Mouse (Mus musculus) lung, adult 2 months (tissue): Measurements from ENCODE around the gene Tnp2. TPM values are rescaled to one million over a fixed set of nuclear protein-coding genes. Genes with fewer than 3 reads are reported as not detected.
"Not testable (repeated sequence)": the region's sequence is repeated elsewhere in the genome, so short reads cannot be mapped to it uniquely, and the experiment has no call there.

Experiments
- DNase-seq: peaks from one replicate; pipeline ENCODE4 v3.0.0; 2022
- H3K4me1 ChIP-seq: fragments of 200-500 bp; 2 replicates; pipeline ENCODE4 v1.6.1; 2011; ENCODE audit warnings: low read length; ENCODE audit not compliant: control insufficient read depth, insufficient read depth
- H3K4me3 ChIP-seq: fragments of 200-500 bp; replicated peaks from 2 replicates; pipeline ENCODE3; 2011; ENCODE audit warnings: low read depth, mild to moderate bottlenecking, control low read depth, low read length; ENCODE audit errors: extremely low read depth
- CTCF ChIP-seq: fragments of 200-500 bp; IDR thresholded peaks from 2 replicates; pipeline ENCODE4 v1.5.1; 2011; ENCODE audit warnings: mild to moderate bottlenecking, low read length, control low read depth; ENCODE audit not compliant: insufficient read depth
- POLR2A ChIP-seq: fragments of 200-500 bp; IDR thresholded peaks from 2 replicates; pipeline ENCODE4 v1.6.1; 2011; ENCODE audit warnings: low read depth, mild to moderate bottlenecking, control low read depth, low read length, borderline replicate concordance; ENCODE audit errors: extremely low read depth
- WGBS: fragments of 180-500 bp; shearing (Covaris S2); methylation state at CpG from one replicate; pipeline ENCODE4 v1.1.7; 2018; 5-methylcytosine and 5-hydroxymethylcytosine counted together
- polyA plus RNA-seq: library from polyadenylated mRNA; depleted of rRNA; stranded (reverse); fragments of >200 nt; gene quantifications from 2 replicates; pipeline ENCODE4 v1.2.3, GENCODE M21; 2012

Gene Tnp2
- polyA plus RNA-seq, 1 experiment: 0.82 TPM

DNA sequence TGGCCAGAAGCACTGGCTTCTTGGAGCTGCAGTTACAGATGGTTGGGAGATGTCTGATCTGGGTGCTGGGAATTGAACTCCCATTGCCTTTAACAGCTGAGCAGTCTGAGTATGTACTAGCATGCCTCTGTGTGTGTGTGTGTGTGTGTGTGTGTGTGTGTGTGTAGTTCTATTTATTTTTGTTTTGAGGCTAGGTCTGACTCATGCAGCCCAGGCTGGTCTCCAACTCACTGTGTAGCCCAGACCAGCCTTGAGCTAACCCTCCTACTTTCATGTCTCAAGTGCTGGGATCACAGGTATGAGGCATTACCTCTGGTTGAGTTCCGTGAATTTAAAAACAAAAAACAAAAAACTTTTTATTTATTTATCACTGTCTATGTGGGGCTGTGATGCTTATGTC, 36.1 kb upstream of the Tnp2 start:
- no peak for TF ChIP-seq POLR2A
- TF ChIP-seq CTCF: no peak
- no peaks in the 10 kb centered on the region for H3K4me1 ChIP-seq
- WGBS: 79% methylated on average over 1 of the region's 1 CpGs
- DNase-seq: no peak
- no peak overlapping the region for H3K4me3 ChIP-seq

DNA sequence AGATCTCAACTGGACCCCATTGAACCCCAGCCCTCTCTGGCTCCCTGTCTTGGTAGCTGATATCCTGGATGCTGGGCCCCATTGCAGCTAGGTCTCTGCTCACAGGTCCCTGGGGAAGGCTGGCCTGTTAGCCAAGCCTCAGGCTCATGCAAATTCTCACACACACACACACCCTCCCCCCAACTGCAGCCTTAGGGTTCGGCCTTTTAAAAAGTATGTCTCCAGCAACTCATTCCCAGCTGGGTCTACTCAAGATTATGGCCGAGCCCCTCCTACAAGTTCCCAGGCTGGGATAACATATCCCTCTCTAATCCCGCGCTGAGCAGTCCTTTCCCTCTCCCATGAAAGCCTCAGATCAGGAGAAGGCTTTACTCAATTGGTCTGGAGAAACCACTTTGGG, 32.9 kb upstream of the Tnp2 start:
- Histone ChIP-seq H3K4me1 (no peaks in the 10 kb centered on the region), H3K4me3 (no peak overlapping the region)
- 80% methylated on average over 4 of the region's 4 CpGs for whole genome bisulfite sequencing
- no peak for DNase-seq
- TF ChIP-seq POLR2A (no peak), CTCF (no peak)

DNA sequence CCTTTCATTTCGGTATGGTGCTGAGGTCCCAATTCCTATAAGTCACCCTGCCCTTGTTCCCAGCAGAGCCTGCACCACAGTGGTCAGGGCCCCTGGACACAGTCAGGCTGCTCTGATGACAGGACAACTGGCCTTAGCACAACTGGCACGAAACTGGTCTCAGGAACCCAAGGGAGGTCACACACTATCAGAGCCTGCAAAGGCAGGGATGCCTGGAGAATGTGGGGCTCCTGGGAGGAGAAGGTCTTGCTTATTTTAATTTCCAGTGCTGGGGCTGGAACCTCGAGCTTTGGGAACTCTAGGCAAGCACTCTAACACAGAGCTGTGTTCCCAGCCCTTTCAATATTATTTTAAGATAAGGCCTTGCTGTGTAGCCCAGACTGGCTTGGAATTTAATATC, 31.5 kb upstream of the Tnp2 start:
- H3K4me3 ChIP-seq: no peak overlapping the region
- DNase-seq: no peak
- TF ChIP-seq POLR2A (no peak), CTCF (no peak)
- no peaks in the 10 kb centered on the region for H3K4me1 ChIP-seq
- 69% methylated on average over 3 of the region's 3 CpGs for WGBS

DNA sequence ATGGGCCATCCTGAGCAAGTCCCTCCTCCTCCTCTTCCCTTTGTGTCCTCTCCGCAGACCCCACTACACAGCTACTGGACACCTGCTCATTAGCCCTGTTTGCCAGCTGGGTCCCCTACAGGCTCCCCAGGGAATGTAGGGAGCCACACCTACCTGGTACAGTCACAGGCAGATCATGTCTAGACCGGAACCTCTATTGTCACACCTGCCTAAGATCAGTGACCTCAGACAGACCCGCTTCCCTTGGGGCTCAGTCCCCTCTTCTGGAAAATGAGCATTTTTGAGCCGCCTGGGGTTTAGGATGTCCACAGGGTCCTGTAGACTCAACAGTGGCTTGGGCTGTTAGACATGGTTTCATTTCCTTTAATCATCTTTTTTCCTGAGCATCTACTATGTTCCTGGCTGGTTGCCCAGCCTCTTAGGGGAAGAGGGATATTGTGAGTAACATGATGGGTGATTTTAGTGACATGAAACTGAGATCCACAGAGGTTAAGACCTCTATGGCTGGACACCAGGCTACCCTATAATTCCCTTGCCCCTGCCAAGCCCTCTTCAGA, 30.2 kb upstream of the Tnp2 start:
- no peak overlapping the region for H3K4me3 ChIP-seq
- WGBS: 75% methylated on average over 4 of the region's 4 CpGs
- 0 out of 2 replicates have a peak, but pooled peaks cover 2% of the 10 kb centered on the region for H3K4me1 ChIP-seq
- no peak for DNase-seq
- TF ChIP-seq CTCF (no peak), POLR2A (no peak)

DNA sequence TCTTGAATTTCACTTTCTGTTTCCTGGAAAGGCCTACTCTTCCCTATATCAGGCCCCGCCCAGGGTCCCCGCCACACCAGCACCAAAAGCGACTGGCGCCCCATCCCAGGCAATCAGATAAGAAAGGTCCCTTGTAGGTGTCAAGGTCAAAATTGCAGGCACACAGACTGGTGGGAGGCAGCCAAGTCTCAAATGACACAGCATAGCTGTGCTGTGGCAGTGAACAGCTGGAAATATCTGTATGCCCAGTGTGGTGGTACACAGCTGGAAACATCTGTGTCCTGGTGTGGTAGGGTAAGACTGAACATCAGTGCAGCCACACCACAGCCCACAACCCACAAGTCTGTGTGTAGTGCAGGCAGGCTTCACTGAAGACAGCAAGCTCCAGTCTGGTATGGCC, 26.4 kb upstream of the Tnp2 start:
- Histone ChIP-seq H3K4me3 (no peak overlapping the region), H3K4me1 (0 out of 2 replicates have a peak, but pooled peaks cover 2% of the 10 kb centered on the region)
- 58% methylated on average over 4 of the region's 4 CpGs for WGBS
- DNase-seq: no peak
- TF ChIP-seq CTCF: no peak
- TF ChIP-seq POLR2A: no peak

DNA sequence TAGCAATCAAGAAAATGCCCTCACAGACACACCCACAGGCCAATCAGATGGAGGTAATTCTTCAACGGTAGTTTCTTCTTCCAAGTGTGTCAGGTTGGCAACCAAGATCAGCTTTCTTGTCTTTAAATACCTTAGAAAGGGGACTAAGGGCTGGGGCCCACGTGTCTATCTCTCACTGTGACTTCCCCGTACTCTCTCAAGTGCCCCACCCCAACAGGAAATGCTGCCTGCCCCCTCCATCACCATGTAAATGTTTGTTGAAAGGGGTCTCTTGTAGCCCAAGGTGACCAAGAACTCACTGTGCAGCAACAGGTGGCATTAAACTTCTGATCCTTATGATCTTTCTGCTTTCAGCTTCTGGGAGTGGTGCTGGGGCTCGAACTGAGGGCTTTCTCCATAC, 25.3 kb upstream of the Tnp2 start:
- DNase-seq: no peak
- TF ChIP-seq POLR2A (no peak), CTCF (no peak)
- H3K4me1 ChIP-seq: 0 out of 2 replicates have a peak, but pooled peaks cover 2% of the 10 kb centered on the region
- no peak overlapping the region for H3K4me3 ChIP-seq
- 76% methylated on average over 4 of the region's 4 CpGs for WGBS

DNA sequence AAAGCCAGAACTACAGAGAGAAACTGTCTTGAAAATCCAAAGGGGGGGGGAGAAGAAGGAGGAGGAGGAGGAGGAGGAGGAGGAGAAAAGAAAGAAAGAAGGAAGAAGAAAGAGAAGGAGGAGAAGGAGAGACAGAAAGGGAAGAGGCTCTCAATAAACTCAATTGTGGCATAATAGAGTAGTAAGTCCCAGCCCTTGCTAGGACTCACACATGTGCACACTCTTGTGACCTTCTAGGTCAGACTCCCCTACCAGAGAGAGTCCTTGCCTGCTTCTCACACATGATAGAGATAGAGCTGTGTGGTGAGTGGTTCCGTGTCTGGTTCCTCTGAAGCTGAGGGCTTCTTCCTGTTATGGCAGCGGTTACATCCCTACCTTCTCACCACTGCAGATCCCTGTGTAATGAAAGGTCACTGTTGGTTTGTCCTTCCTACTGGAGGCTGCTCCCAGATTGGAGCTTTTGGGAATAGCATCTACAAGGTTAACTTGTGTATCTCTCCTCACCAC, 24.5 kb upstream of the Tnp2 start, which contains the start of gene Gm11172:
Gene Gm11172 (plus strand): TSS at position 51 of the 507 bp plus-strand sequence.
- no peak within 1 kb of the TSS for H3K4me3 ChIP-seq
- H3K4me1 ChIP-seq: 0 out of 2 replicates have a peak, but pooled peaks cover 2% of the 10 kb centered on the region
- TF ChIP-seq POLR2A (no peak), CTCF (no peak)
- DNase-seq: no peak
- 80% methylated on average over 2 of the region's 2 CpGs for WGBS

DNA sequence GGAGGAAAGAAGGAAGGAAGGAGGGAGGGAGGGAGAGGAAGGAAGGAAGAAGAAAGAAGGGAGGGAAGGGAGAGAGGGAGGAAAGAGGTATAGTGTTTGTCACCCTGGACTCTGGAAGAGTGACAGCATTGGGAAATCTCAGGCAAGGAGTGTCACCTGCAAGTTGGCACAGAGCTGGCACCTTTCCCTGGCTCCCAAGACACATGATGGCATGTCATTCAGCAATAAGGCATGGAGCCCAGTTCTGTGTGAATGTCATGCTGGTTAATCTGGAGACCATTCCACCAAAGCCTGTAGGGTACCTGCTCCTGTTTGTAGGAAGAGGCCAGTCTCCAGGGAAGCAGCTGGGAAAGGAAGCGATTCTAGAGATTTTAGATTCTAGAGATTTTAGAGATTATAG, 21.9 kb upstream of the Tnp2 start:
- whole genome bisulfite sequencing: 84% methylated on average over 1 of the region's 1 CpGs
- DNase-seq: no peak

DNA sequence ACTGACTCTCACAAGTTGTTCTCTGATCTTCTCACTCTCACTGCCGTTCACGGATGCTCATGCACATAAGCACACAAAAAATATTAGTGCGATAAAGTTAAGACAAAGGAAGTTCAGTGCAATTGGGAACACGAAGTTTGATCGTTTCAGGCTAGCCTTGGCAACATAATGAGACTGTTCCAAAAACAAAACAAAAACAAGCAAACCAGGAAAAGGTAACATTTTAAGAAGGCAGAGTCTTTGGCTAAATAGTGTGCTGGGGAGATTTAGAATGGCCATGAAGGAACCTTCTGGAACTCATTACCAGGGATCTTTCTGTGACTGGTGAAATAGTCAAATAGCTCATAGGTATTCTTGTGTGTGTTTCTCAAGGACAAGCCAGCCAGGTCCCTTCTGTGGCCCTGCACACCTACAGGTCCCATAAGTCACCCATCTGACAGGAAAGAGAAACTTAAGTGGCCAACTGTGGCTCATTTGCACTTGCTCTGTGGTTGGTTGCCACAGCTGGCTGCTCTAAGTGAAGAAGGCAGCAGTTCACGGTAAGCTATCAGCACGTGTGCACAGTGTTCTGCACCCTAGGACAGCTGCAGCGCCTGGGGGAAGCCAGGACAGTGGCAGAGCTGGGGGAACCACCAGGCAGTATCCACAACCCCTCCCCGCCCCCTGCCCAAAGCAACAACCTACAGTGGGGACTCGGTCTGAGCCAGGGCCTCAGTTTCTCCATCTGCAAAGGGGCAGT, 17.5 kb upstream of the Tnp2 start, which contains the start of gene Prm1:
Gene Prm1 (minus strand): TSS at position 51 of the 739 bp plus-strand sequence.
- H3K4me1 ChIP-seq: no peaks in the 10 kb centered on the region
- DNase-seq: no peak
- TF ChIP-seq CTCF (no peak), POLR2A (no peak)
- H3K4me3 ChIP-seq: no peak within 1 kb of the TSS
- 82% methylated on average over 10 of the region's 10 CpGs for WGBS

More for the DNA sequence above, 21.9 kb upstream of the Tnp2 start:
- TF ChIP-seq POLR2A (no peak), CTCF (no peak)
- Histone ChIP-seq H3K4me3 (no peak overlapping the region), H3K4me1 (0 out of 2 replicates have a peak, but pooled peaks cover 2% of the 10 kb centered on the region)

DNA sequence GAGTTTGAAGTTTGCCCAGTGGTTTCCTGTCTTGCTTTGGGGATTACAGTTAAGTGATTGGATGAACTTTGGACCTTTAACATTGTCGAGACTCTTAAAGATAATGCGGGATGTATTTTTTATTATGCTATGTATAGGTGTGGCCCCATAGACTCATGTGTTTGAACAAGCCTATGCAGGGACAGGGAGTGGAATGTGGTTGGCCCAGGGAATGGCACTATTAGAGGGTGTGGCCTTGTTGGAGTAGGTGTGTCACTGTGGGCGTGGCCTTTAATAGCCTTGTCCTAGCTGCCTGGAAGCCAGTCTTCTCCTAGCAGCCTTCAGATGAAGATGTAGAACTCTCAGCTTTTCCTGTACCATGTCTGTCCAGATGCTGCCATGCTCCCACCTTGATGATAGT, 14.0 kb upstream of the Tnp2 start:
- 65% methylated on average over 3 of the region's 3 CpGs for WGBS
- H3K4me3 ChIP-seq, H3K4me1 ChIP-seq, DNase-seq: not testable (repeated sequence)
